In genomic region chr2:120268635-120269034, GRCm38 (mm10) we compare ENCODE assay signal across 8 mouse cellular contexts. TPM values are rescaled to one million over a fixed set of nuclear protein-coding genes. Genes with fewer than 3 reads are reported as not detected.
DNase-seq lines count a peak whose midpoint lies in the region; ATAC-seq and TF ChIP-seq lines count a peak whose summit lies in the region.

No protein-coding gene starts in this region.

- H3K36me3 ChIP-seq in forebrain, embryonic 11.5 days (ENCODE audit: control insufficient read depth, insufficient read depth, low read length): no peaks in the 10 kb centered on the region
- no peaks in the 10 kb centered on the region for H3K36me3 ChIP-seq in forebrain, embryonic 15.5 days
- no peaks in the 10 kb centered on the region for H3K36me3 ChIP-seq in limb, embryonic 14.5 days (ENCODE audit: control insufficient read depth, insufficient read depth, low read length)

- no peak for TF ChIP-seq POLR2A in limb, embryonic 14.5 days (IDR thresholded peaks at IDR 0.05; ENCODE audit: borderline replicate concordance, extremely low read depth, insufficient read depth, insufficient read length)

- no peak overlapping the region; the same call in 1 of the 2 replicates for H3K9ac ChIP-seq in forebrain, embryonic 11.5 days (ENCODE audit: low read length)
- H3K9ac ChIP-seq in forebrain, embryonic 15.5 days (replicated peaks): no peak overlapping the region
- H3K9ac ChIP-seq in limb, embryonic 14.5 days (ENCODE audit: low read depth, low read length, severe bottlenecking): peak overlapping the region; percentile 21; the same call in 1 of the 2 replicates

- no peaks in the 10 kb centered on the region for H3K27me3 ChIP-seq in forebrain, embryonic 11.5 days (ENCODE audit: control insufficient read depth, insufficient read depth, low read length)
- H3K27me3 ChIP-seq in forebrain, embryonic 15.5 days: no peaks in the 10 kb centered on the region
- H3K27me3 ChIP-seq in limb, embryonic 14.5 days (ENCODE audit: control insufficient read depth, insufficient read depth, low read length): no peaks in the 10 kb centered on the region

- no peaks in the 10 kb centered on the region for H3K4me1 ChIP-seq in forebrain, embryonic 11.5 days (replicated peaks; ENCODE audit: control insufficient read depth, insufficient read depth, low read length)
- H3K4me1 ChIP-seq in forebrain, embryonic 15.5 days: no peaks in the 10 kb centered on the region; the same call in 1 of the 2 replicates
- no peaks in the 10 kb centered on the region for H3K4me1 ChIP-seq in limb, embryonic 14.5 days (ENCODE audit: control insufficient read depth, insufficient read depth, low read length)

- no peak overlapping the region for H3K4me3 ChIP-seq in forebrain, embryonic 11.5 days (ENCODE audit: low read depth, low read length)
- H3K4me3 ChIP-seq in forebrain, embryonic 15.5 days: no peak overlapping the region
- H3K4me3 ChIP-seq in limb, embryonic 14.5 days (replicated peaks; ENCODE audit: low read length): no peak overlapping the region; the same call in 1 of the 2 replicates

- WGBS in forebrain, embryonic 11.5 days: 4% methylated on average over 9 of the region's 9 CpGs
- 5% methylated on average over 9 of the region's 9 CpGs for WGBS in forebrain, embryonic 15.5 days
- 0% methylated on average over 8 of the region's 9 CpGs for WGBS in limb, embryonic 14.5 days

- H3K27ac ChIP-seq in forebrain, embryonic 11.5 days (ENCODE audit: low read depth, low read length): no peak overlapping the region
- no peak overlapping the region for H3K27ac ChIP-seq in forebrain, embryonic 15.5 days (replicated peaks)
- H3K27ac ChIP-seq in limb, embryonic 14.5 days (replicated peaks; ENCODE audit: low read depth, low read length): no peak overlapping the region

- DNase-seq in forebrain, embryonic 11.5 days (ENCODE audit: low spot score): peak; percentile 64
- DNase-seq in lung, postnatal 10 days: peak; percentile 36
- no peak for DNase-seq in lung, postnatal 14 days
- no peak for DNase-seq in limb, embryonic 14.5 days (ENCODE audit: low spot score)
- peak; percentile 12 for DNase-seq in thymus, postnatal 0 days (ENCODE audit: low spot score)
- no peak for DNase-seq in urinary bladder, postnatal 10 days (ENCODE audit: low spot score)
- no peak for DNase-seq in gastrocnemius, postnatal 25 days

- H3K9me3 ChIP-seq in forebrain, embryonic 11.5 days (ENCODE audit: control insufficient read depth, low read length): no peaks in the 10 kb centered on the region
- H3K9me3 ChIP-seq in forebrain, embryonic 15.5 days: no peaks in the 10 kb centered on the region
- H3K9me3 ChIP-seq in limb, embryonic 14.5 days (ENCODE audit: control insufficient read depth, low read length): no peaks in the 10 kb centered on the region

- ATAC-seq in forebrain, embryonic 11.5 days (replicated peaks; ENCODE audit: low FRiP score): no peak
- no peak for ATAC-seq in forebrain, embryonic 15.5 days (replicated peaks)
- ATAC-seq in limb, embryonic 14.5 days (ENCODE audit: low FRiP score, low read depth): no peak

- peak overlapping the region; percentile 34; the same call in 1 of the 2 replicates for H3K4me2 ChIP-seq in forebrain, embryonic 11.5 days (ENCODE audit: low read depth, low read length, severe bottlenecking)
- H3K4me2 ChIP-seq in forebrain, embryonic 15.5 days (replicated peaks): no peak overlapping the region
- H3K4me2 ChIP-seq in limb, embryonic 14.5 days (replicated peaks; ENCODE audit: low read depth, low read length, severe bottlenecking): peak overlapping the region; percentile 31; the same call in 1 of the 2 replicates

RNA-seq across cellular contexts. Expression of gene Pla2g4d, which starts 20.4 kb away (rescaled TPM):
- polyA plus RNA-seq in forebrain, embryonic 11.5 days (2014; fragmentation: Nextera tagmentation; extraction: Ambion mirVana): 0.07 and 0.08 TPM in 2 replicates
- polyA plus RNA-seq in forebrain, embryonic 15.5 days (2015; fragmentation: Nextera tagmentation; extraction: Ambion mirVana): not detected in 2 replicates
- polyA plus RNA-seq in limb, embryonic 14.5 days (2012; rRNA removed): 0.05 and 0.08 TPM in 2 replicates
- polyA plus RNA-seq in limb, embryonic 14.5 days (2014; fragmentation: Nextera tagmentation; extraction: Ambion mirVana): 0.08 and 0.15 TPM in 2 replicates
- 0.08 and 0.13 TPM in 2 replicates for polyA plus RNA-seq in thymus, postnatal 0 days (2015; fragmentation: Nextera tagmentation; extraction: Ambion mirVana)
- total RNA-seq in gastrocnemius, postnatal 25 days (2021): not detected

RNA-seq across cellular contexts. Expression of gene Pla2g4e, which starts 23.5 kb away (rescaled TPM):
- 0.09 TPM in 1 of 2 replicates, not detected in the other for polyA plus RNA-seq in forebrain, embryonic 11.5 days (2014; fragmentation: Nextera tagmentation; extraction: Ambion mirVana)
- polyA plus RNA-seq in forebrain, embryonic 15.5 days (2015; fragmentation: Nextera tagmentation; extraction: Ambion mirVana): 1.7 and 1.8 TPM in 2 replicates
- 1.0 and 1.2 TPM in 2 replicates for polyA plus RNA-seq in limb, embryonic 14.5 days (2012; rRNA removed)
- 0.54 and 2.1 TPM in 2 replicates for polyA plus RNA-seq in limb, embryonic 14.5 days (2014; fragmentation: Nextera tagmentation; extraction: Ambion mirVana)
- 0.09 TPM in 2 replicates for polyA plus RNA-seq in thymus, postnatal 0 days (2015; fragmentation: Nextera tagmentation; extraction: Ambion mirVana)
- 10 to 100 TPM; 26.9 to 28.8 TPM for total RNA-seq in gastrocnemius, postnatal 25 days (2021)

RNA-seq across cellular contexts. Expression of gene Pla2g4f, which starts 45.3 kb away (rescaled TPM):
- not detected in 2 replicates for polyA plus RNA-seq in forebrain, embryonic 11.5 days (2014; fragmentation: Nextera tagmentation; extraction: Ambion mirVana)
- not detected in 2 replicates for polyA plus RNA-seq in forebrain, embryonic 15.5 days (2015; fragmentation: Nextera tagmentation; extraction: Ambion mirVana)
- 3.0 and 3.6 TPM in 2 replicates for polyA plus RNA-seq in limb, embryonic 14.5 days (2012; rRNA removed)
- 2.8 and 5.5 TPM in 2 replicates for polyA plus RNA-seq in limb, embryonic 14.5 days (2014; fragmentation: Nextera tagmentation; extraction: Ambion mirVana)
- 0.30 and 0.32 TPM in 2 replicates for polyA plus RNA-seq in thymus, postnatal 0 days (2015; fragmentation: Nextera tagmentation; extraction: Ambion mirVana)
- not detected for total RNA-seq in gastrocnemius, postnatal 25 days (2021)

Comparison
In these comparisons a context has a peak if more than half of its experiments do, and no peak if none do; other contexts are left out.
1. DNase-seq: peak in forebrain, embryonic 11.5 days (single experiment), lung, postnatal 10 days (single experiment) and thymus, postnatal 0 days (single experiment); none in lung, postnatal 14 days (single experiment), limb, embryonic 14.5 days (single experiment), urinary bladder, postnatal 10 days (single experiment) and gastrocnemius, postnatal 25 days (single experiment).